Mouse (Mus musculus) megakaryocyte, embryonic 14.5 days (primary cell): ENCODE data around the gene Fgfr2.

ENCODE experiments used
- FLI1 ChIP-seq: IDR thresholded peaks from 2 replicates; pipeline ENCODE4 v1.6.1; 2012; ENCODE audit warnings: low read length, inconsistent platforms, mixed read lengths
- GATA1 ChIP-seq: IDR thresholded peaks from 3 replicates; pipeline ENCODE4 v1.6.1; 2012; ENCODE audit warnings: mixed read lengths, low read length, inconsistent platforms, borderline replicate concordance

DNA sequence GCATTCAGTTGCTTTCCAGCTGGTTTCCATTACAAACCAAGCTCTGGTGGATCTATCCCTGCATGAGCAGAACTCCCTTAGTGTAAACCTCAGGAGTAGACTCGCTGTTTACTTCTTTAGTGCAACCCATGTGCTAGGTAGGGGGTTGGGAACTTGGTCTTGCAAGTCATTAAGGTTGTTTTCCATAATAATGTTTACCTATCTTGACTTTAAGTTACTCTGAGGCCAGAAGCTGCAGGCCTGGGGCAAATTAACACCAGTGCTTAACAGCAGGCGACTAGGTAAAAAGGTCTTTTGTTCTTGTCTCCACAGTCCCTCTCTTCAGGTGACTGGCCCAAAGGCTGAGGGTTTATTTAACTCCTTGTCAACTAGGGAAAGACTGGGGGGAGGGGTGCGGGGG is 1108.0 kb downstream of the Fgfr2 start:
- TF ChIP-seq GATA1 (no peak), FLI1 (no peak)
